In genomic region chr9:69224841-69225240, GRCm38 (mm10) we compare ENCODE assay signal across 21 mouse cellular contexts.
"Had no signal": no experiment of that assay in that cellular context is flagged by ENCODE, and none has a peak within 500 bp of the region (broad histone marks: within the 10 kb centered on the region; RNA-seq: fewer than 3 reads in every experiment).

No protein-coding gene starts in this region.

- H3K9me3 ChIP-seq: lung, embryonic 15.5 days; megakaryocyte, embryonic 14.5 days; midbrain, embryonic 10.5 days; midbrain, embryonic 12.5 days; neural tube, embryonic 13.5 days; neural tube, embryonic 15.5 days; stomach, embryonic 15.5 days had no signal

- H3K9ac ChIP-seq: liver, postnatal 0 days; lung, embryonic 15.5 days; midbrain, embryonic 12.5 days; neural tube, embryonic 13.5 days; neural tube, embryonic 15.5 days; stomach, embryonic 15.5 days had no signal

- H3K27ac ChIP-seq: lung, embryonic 15.5 days; macrophage; midbrain, embryonic 10.5 days; midbrain, embryonic 12.5 days; neural tube, embryonic 13.5 days; neural tube, embryonic 15.5 days; stomach, embryonic 15.5 days; stomach, postnatal 0 days had no signal

- H3K4me1 ChIP-seq: lung, embryonic 15.5 days; megakaryocyte, embryonic 14.5 days; stomach, embryonic 15.5 days had no signal

- ATAC-seq: liver, postnatal 0 days; lung, postnatal 0 days; midbrain, embryonic 16.5 days had no signal

- DNase-seq: liver, postnatal 0 days; lung, adult 2 months; lung, postnatal 14 days; lung, postnatal 36 days; retina, postnatal 1 day; right cerebral cortex, postnatal 14 days; thymus, adult 2 months; thymus, postnatal 25 days; thymus, postnatal 4 days had no signal

- H3K27me3 ChIP-seq: lung, embryonic 15.5 days; midbrain, embryonic 12.5 days; neural tube, embryonic 15.5 days; stomach, embryonic 15.5 days had no signal

- H3K4me3 ChIP-seq: lung, embryonic 15.5 days; megakaryocyte, embryonic 14.5 days; midbrain, embryonic 10.5 days; midbrain, embryonic 12.5 days; myocyte; neural tube, embryonic 13.5 days; neural tube, embryonic 15.5 days; stomach, embryonic 15.5 days had no signal

- H3K4me2 ChIP-seq: lung, embryonic 15.5 days; midbrain, embryonic 12.5 days; neural tube, embryonic 13.5 days; neural tube, embryonic 15.5 days; stomach, embryonic 15.5 days had no signal

- H3K36me3 ChIP-seq: lung, embryonic 15.5 days; midbrain, embryonic 10.5 days; midbrain, embryonic 12.5 days; neural tube, embryonic 13.5 days; neural tube, embryonic 15.5 days; stomach, embryonic 15.5 days had no signal
